Mouse (Mus musculus) embryonic facial prominence, embryonic 10.5 days (tissue): Measurements from ENCODE around the gene Zscan20. TPM values are rescaled to one million over a fixed set of nuclear protein-coding genes. Genes with fewer than 3 reads are reported as not detected.
"Not testable (repeated sequence)": the region's sequence is repeated elsewhere in the genome, so short reads cannot be mapped to it uniquely, and the experiment has no call there.

Experiments
- DNase-seq: peaks from one replicate; pipeline ENCODE4 v3.0.0-alpha.2; 2017; ENCODE audit warnings: low spot score
- H3K27ac ChIP-seq: fragments of 300-500 bp; sonication (generic); replicated peaks from 2 replicates; pipeline ENCODE4 v1.5.1; 2016; ENCODE audit warnings: mild to moderate bottlenecking
- H3K27me3 ChIP-seq: fragments of 300-500 bp; sonication (generic); replicated peaks from 2 replicates; pipeline ENCODE4 v1.6.1; 2016; ENCODE audit warnings: low read depth, mild to moderate bottlenecking; ENCODE audit not compliant: poor library complexity, severe bottlenecking
- H3K36me3 ChIP-seq: fragments of 300-500 bp; sonication (generic); replicated peaks from 2 replicates; pipeline ENCODE4 v1.6.1; 2016; ENCODE audit warnings: mild to moderate bottlenecking, moderate library complexity
- H3K4me1 ChIP-seq: fragments of 300-500 bp; sonication (generic); 2 replicates; pipeline ENCODE4 v1.6.1; 2016
- H3K4me3 ChIP-seq: fragments of 300-500 bp; sonication (generic); 2 replicates; pipeline ENCODE4 v1.5.1; 2016; ENCODE audit warnings: mild to moderate bottlenecking, moderate library complexity
- H3K9me3 ChIP-seq: fragments of 300-500 bp; sonication (generic); 2 replicates; pipeline ENCODE4 v1.6.1; 2016; ENCODE audit warnings: mild to moderate bottlenecking
- WGBS: fragments of 180-500 bp; shearing (Covaris S2); methylation state at CpG from one replicate; pipeline ENCODE4 v1.1.7; 2016; 5-methylcytosine and 5-hydroxymethylcytosine counted together
- polyA plus RNA-seq: library from polyadenylated mRNA; unstranded; fragments of >200 nt; fragmentation: Nextera tagmentation; extraction: Ambion mirVana; gene quantifications from 2 replicates; pipeline ENCODE4 v1.2.1, GENCODE M21; 2016

Zscan20 gene
- polyA plus RNA-seq, 1 experiment from 2014 or later, result 7.1 TPM

- Histone ChIP-seq H3K27ac (0 out of 2 replicates have a peak overlapping the region, but pooled peaks have one; percentile 37), H3K27me3 (no peaks in the 10 kb centered on the region), H3K4me3 (no peak overlapping the region), H3K4me1 (peaks cover 41% of the 10 kb centered on the region), H3K9me3 (no peaks in the 10 kb centered on the region), H3K36me3 (no peaks in the 10 kb centered on the region)
- WGBS, result 65% methylated on average over 10 of the region's 10 CpGs
- DNase-seq, result no peak
These were observed 26.1 kb upstream of the Zscan20 start for GRCm38 (mm10) chr4:128635894-128636585.

GRCm38 (mm10) chr4:128635451-128635850 is 25.6 kb upstream of the Zscan20 start:
- WGBS, result 85% methylated on average over 7 of the region's 7 CpGs
- H3K27ac ChIP-seq, result no peak overlapping the region

GRCm38 (mm10) chr4:128621109-128621508 is 11.2 kb upstream of the Zscan20 start:
- no peaks in the 10 kb centered on the region for H3K9me3 ChIP-seq
- peaks cover 32% of the 10 kb centered on the region for H3K4me1 ChIP-seq
- WGBS, result 90% methylated on average over 8 of the region's 8 CpGs
- DNase-seq, result no peak
- H3K27me3 ChIP-seq, result peaks cover 23% of the 10 kb centered on the region
- no peaks in the 10 kb centered on the region for H3K36me3 ChIP-seq
- no peak overlapping the region for H3K4me3 ChIP-seq
- no peak overlapping the region for H3K27ac ChIP-seq

More at GRCm38 (mm10) chr4:128635451-128635850, 25.6 kb upstream of the Zscan20 start:
- H3K9me3 ChIP-seq, result no peaks in the 10 kb centered on the region
- H3K4me3 ChIP-seq, result no peak overlapping the region
- DNase-seq, result no peak
- peaks cover 41% of the 10 kb centered on the region for H3K4me1 ChIP-seq
- H3K36me3 ChIP-seq, result no peaks in the 10 kb centered on the region
- no peaks in the 10 kb centered on the region for H3K27me3 ChIP-seq

- DNase-seq, result no peak
- H3K9me3 ChIP-seq, result no peaks in the 10 kb centered on the region
- H3K4me1 ChIP-seq, result peaks cover 32% of the 10 kb centered on the region
- H3K36me3 ChIP-seq, result no peaks in the 10 kb centered on the region
- no peak overlapping the region for H3K4me3 ChIP-seq
- H3K27ac ChIP-seq, result no peak overlapping the region
- WGBS, result 83% methylated on average over 6 of the region's 6 CpGs
- H3K27me3 ChIP-seq, result peaks cover 28% of the 10 kb centered on the region
These were observed 10.7 kb upstream of the Zscan20 start for GRCm38 (mm10) chr4:128620572-128620971.

- 50% methylated on average over 2 of the region's 2 CpGs for WGBS
- Histone ChIP-seq H3K4me1 (peaks cover 32% of the 10 kb centered on the region), H3K4me3 (no peak overlapping the region), H3K27ac (peak overlapping the region; percentile 59), H3K36me3 (no peaks in the 10 kb centered on the region), H3K9me3 (no peaks in the 10 kb centered on the region), H3K27me3 (peaks cover 36% of the 10 kb centered on the region)
- no peak for DNase-seq
These were observed 9.1 kb upstream of the Zscan20 start for GRCm38 (mm10) chr4:128618963-128619362.

- H3K4me3 ChIP-seq, result no peak within 1 kb of the TSS
- WGBS, result 58% methylated on average over 15 of the region's 15 CpGs
- peaks cover 36% of the 10 kb centered on the region for H3K27me3 ChIP-seq
- peaks cover 32% of the 10 kb centered on the region for H3K4me1 ChIP-seq
- no peak for DNase-seq
- H3K9me3 ChIP-seq, result no peaks in the 10 kb centered on the region
- no peaks in the 10 kb centered on the region for H3K36me3 ChIP-seq
- H3K27ac ChIP-seq, result peak within 1 kb of the TSS; percentile 59
These were observed 8.5 kb upstream of the Zscan20 start, which contains the start of gene Tlr12 for GRCm38 (mm10) chr4:128618246-128618911. Gene Tlr12 (minus strand): TSS chr4:128618619.

GRCm38 (mm10) chr4:128617363-128618120 is 7.6 kb upstream of the Zscan20 start:
- Histone ChIP-seq H3K36me3 (no peaks in the 10 kb centered on the region), H3K4me1 (peaks cover 32% of the 10 kb centered on the region), H3K4me3 (no peak overlapping the region), H3K27me3 (peaks cover 36% of the 10 kb centered on the region), H3K9me3 (no peaks in the 10 kb centered on the region), H3K27ac (0 out of 2 replicates have a peak overlapping the region, but pooled peaks have one; percentile 3)
- WGBS, result 78% methylated on average over 17 of the region's 17 CpGs
- DNase-seq, result no peak

- Histone ChIP-seq H3K4me1 (peaks cover 34% of the 10 kb centered on the region), H3K36me3 (no peaks in the 10 kb centered on the region), H3K27me3 (peaks cover 36% of the 10 kb centered on the region), H3K4me3 (no peak overlapping the region), H3K9me3 (no peaks in the 10 kb centered on the region), H3K27ac (no peak overlapping the region)
- DNase-seq, result no peak
- WGBS, result 90% methylated on average over 14 of the region's 14 CpGs
These were observed 5.9 kb upstream of the Zscan20 start for GRCm38 (mm10) chr4:128615761-128616160.

- Histone ChIP-seq H3K4me1 (peaks cover 29% of the 10 kb centered on the region), H3K9me3 (no peaks in the 10 kb centered on the region), H3K36me3 (peaks cover 2% of the 10 kb centered on the region; the same call in 1 of the 2 replicates), H3K4me3 (no peak overlapping the region), H3K27me3 (peaks cover 35% of the 10 kb centered on the region), H3K27ac (no peak overlapping the region)
- peak; percentile 69 for DNase-seq
- WGBS, result 25% methylated on average over 8 of the region's 8 CpGs
These were observed 3.4 kb upstream of the Zscan20 start for GRCm38 (mm10) chr4:128613326-128613725.

- peaks cover 19% of the 10 kb centered on the region for H3K27me3 ChIP-seq
- peaks cover 12% of the 10 kb centered on the region for H3K36me3 ChIP-seq
- peaks cover 14% of the 10 kb centered on the region for H3K4me1 ChIP-seq
- WGBS, result 82% methylated on average over 3 of the region's 3 CpGs
- H3K9me3 ChIP-seq, H3K4me3 ChIP-seq, DNase-seq, H3K27ac ChIP-seq: not testable (repeated sequence)
These were observed 1.8 kb upstream of the Zscan20 start for GRCm38 (mm10) chr4:128611726-128612125.

GRCm38 (mm10) chr4:128610706-128611105 is 808 bp upstream of the Zscan20 start:
- 36% methylated on average over 10 of the region's 10 CpGs for WGBS
- DNase-seq, result no peak
- peaks cover 9% of the 10 kb centered on the region; the same call in 1 of the 2 replicates for H3K27me3 ChIP-seq
- H3K4me1 ChIP-seq, result peaks cover 14% of the 10 kb centered on the region
- H3K4me3 ChIP-seq, result peak overlapping the region; percentile 82
- peaks cover 13% of the 10 kb centered on the region for H3K36me3 ChIP-seq
- no peaks in the 10 kb centered on the region for H3K9me3 ChIP-seq
- peak overlapping the region; percentile 87 for H3K27ac ChIP-seq

GRCm38 (mm10) chr4:128609276-128609924 is 498 bp downstream of the Zscan20 start:
- Histone ChIP-seq H3K36me3 (peaks cover 22% of the 10 kb centered on the region), H3K27me3 (0 out of 2 replicates have a peak, but pooled peaks cover 1% of the 10 kb centered on the region), H3K4me3 (peak overlapping the region; percentile 82), H3K9me3 (no peaks in the 10 kb centered on the region), H3K27ac (peak overlapping the region; percentile 87), H3K4me1 (peaks cover 15% of the 10 kb centered on the region)
- DNase-seq, result peak; percentile 23
- WGBS, result 11% methylated on average over 27 of the region's 27 CpGs
